Mouse (Mus musculus): ENCODE data around the gene Amigo1. TPM values are rescaled to one million over a fixed set of nuclear protein-coding genes. Genes with fewer than 3 reads are reported as not detected.

Gene Amigo1
- polyA plus RNA-seq, 2 experiments from 2014 or later: 0.32 to 0.54 TPM

- no peak for ATAC-seq
Observed at GRCm38 (mm10) chr3:108184742-108185141, 1.4 kb upstream of the Amigo1 start.

DNA sequence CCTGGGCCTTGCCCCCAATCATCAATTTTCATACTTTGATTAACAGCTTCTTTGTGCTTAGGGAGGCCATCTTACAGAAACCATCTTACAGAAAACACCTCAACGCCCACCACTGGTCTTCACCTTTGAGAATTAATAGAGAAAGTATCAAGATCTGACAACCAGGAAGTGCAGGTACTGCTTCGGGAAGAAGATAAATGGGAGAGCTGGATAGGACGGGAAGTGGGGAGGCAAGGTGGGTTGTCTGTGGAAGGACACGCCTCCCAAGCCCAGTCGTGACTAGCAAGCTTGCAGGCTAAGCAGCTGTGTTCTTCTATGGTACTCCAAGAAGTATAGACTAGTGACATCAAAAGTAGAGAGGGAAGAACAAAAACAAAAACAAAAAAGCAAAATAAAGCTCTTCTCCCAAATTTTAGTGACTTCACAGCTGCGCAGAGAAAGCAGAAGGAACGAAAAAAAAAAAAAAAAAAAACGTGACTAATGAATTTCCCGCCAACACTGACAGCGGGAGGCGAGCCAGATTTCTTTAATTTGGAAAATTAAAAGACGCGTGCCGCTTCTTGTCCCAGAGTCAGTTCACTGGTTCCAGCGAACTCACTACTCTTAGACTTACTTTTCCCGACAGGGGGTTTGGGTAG lies 556 bp upstream of the Amigo1 start:
- ATAC-seq: peak; percentile 25

- ATAC-seq: no peak
Observed at GRCm38 (mm10) chr3:108187111-108187795, 1.1 kb downstream of the Amigo1 start.

GRCm38 (mm10) chr3:108188716-108189490 lies 2.8 kb downstream of the Amigo1 start:
- ATAC-seq: no peak

GRCm38 (mm10) chr3:108189897-108190296 lies 3.8 kb downstream of the Amigo1 start:
- no peak for ATAC-seq

GRCm38 (mm10) chr3:108193686-108194085 lies 7.6 kb downstream of the Amigo1 start:
- no peak for ATAC-seq

GRCm38 (mm10) chr3:108195287-108195686 lies 9.2 kb downstream of the Amigo1 start:
- ATAC-seq: no peak

GRCm38 (mm10) chr3:108195941-108196590 lies 9.9 kb downstream of the Amigo1 start:
- no peak for ATAC-seq

GRCm38 (mm10) chr3:108197066-108197497 lies 10.9 kb downstream of the Amigo1 start:
- no peak for ATAC-seq

DNA sequence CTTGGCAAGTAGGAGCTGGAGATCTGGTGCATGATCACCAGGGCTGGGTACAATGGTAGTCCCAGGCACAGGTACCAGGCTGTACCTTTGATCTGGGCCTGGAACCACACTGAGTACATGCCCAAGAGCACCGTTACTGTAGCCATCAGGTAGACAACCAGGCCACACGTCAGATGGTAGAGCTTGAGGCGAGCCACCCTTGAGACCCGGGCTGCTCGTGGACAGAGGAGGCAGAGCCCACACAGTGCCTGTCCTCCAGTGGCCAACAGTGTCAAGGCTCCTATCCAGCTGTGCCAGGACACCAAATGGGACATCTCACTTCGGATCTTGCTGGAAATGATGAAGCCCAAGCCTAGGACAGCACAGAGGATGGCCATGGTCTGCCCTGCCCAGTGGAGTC lies 13.1 kb downstream of the Amigo1 start:
- ATAC-seq: no peak

- ATAC-seq: peak; percentile 91
Observed at GRCm38 (mm10) chr3:108200329-108201323, 14.5 kb downstream of the Amigo1 start, which contains the start of gene Cyb561d1. TSS of gene Cyb561d1 (minus strand) at chr3:108201212.

- no peak for ATAC-seq
Observed at GRCm38 (mm10) chr3:108202506-108202905, 16.4 kb downstream of the Amigo1 start.

DNA sequence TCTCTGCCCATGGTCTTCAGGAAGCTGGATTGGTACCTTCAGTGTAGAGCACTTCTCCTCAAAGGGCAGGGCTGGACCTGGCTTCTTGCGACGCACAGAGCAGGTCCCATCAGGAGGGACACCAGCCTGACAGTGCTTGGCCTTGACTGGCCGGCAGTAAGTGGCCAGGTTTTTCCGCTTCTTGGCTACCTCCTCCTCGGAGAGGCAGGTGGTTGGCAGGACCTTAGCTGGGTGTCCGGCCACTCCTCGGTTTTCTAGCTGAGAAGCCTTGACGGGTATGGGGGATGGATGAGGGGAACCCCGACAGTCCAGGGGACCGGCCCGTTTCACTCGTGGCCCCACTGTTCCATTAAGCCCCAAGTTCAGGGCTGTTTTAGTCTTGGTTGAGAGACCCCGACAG lies 17.1 kb downstream of the Amigo1 start:
- ATAC-seq: no peak

DNA sequence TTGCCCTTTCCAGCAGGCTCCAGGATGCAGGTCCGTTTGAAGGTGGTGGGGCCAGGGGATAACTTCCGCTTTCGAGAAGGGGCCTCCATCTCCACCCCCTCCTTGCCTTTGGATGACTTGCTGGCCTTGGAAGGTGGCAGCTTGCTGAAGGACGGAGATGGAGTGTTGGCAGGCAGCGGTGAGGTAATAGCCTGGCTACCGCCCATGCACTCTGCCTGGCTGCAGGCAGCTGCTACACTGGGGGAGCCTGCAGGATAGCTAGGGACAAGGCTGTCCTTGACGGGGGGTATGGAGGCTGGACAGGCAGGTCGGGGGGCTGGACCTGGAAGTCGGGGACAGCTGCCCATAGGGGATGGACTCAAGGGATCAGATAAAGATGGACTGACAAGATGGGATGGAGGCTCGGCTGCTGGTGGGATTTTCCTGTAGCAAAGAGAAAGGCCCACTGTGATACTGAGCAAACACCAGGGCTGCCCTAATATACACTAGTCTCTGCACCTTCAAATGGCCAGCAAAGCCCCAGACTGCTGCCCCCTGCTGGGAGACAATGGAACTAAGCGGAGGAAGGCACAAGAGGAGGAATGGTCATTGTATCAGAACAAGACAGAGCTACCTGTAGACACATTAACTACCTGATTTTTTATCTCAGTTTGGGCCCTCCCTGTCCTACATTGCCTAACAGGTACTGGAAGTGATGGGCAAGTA lies 17.6 kb downstream of the Amigo1 start:
- no peak for ATAC-seq

DNA sequence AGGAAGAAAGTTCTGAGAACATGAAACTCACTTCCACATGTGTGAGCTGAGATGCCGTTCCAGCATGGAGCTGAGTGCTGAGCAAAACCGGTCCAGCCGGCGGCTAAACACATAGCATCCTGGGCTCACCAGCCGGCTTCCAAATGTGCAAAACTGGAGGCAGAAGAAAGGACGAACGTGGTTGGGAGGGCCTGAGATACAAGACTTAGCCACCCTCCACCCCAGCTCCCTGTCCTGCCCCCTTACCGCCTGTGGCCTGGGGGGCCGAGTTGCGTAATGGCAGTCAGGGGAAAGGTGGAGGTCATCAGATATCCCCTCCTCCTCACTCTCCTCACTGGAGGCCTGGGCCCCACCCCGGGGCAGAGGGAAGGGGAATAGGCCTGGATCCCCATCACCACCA lies 18.3 kb downstream of the Amigo1 start:
- ATAC-seq: no peak

- ATAC-seq: no peak
Observed at GRCm38 (mm10) chr3:108205601-108206000, 19.5 kb downstream of the Amigo1 start.

GRCm38 (mm10) chr3:108206731-108207375 lies 20.7 kb downstream of the Amigo1 start:
- ATAC-seq: no peak

GRCm38 (mm10) chr3:108209001-108209400 lies 22.9 kb downstream of the Amigo1 start:
- ATAC-seq: no peak

DNA sequence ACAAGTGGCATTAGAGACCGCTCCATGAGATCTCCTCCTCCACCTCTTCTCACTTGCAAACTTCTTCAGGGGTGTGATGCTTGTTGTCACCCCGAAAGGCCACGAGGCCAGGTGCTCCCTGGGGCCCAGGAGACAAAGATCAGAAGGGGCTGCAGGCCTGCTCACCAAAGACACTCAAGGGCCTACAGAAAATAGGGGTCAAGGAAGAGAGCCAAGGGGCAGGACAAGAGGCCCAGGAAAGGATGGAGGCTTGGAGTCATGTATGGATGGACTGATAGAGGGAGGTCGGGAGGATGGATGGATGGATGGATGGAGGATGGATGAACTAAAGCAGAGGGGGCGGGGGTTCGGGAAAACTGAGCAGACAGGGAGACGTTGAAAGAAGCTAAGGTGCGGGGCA lies 23.4 kb downstream of the Amigo1 start:
- no peak for ATAC-seq

All from CD4-positive, CD25-positive, alpha-beta regulatory T cell, adult 4 months (primary cell).